Mouse (Mus musculus): Measurements from ENCODE around the gene Bri3. TPM values are rescaled to one million over a fixed set of nuclear protein-coding genes. Genes with fewer than 3 reads are reported as not detected.

The Bri3 gene
- total and polyA plus RNA-seq, 2 experiments = 24.9 to 74.6 TPM

GRCm38 (mm10) chr5:144379431-144379830 lies 135.2 kb downstream of the Bri3 start:
- H3K4me1 ChIP-seq (ENCODE audit: control insufficient read depth, insufficient read depth, low read length) = no peaks in the 10 kb centered on the region
- H3K36me3 ChIP-seq (ENCODE audit: control insufficient read depth, insufficient read depth, low read length) = no peaks in the 10 kb centered on the region
- no peaks in the 10 kb centered on the region for H3K27me3 ChIP-seq (ENCODE audit: control insufficient read depth, insufficient read depth, low read length)
- TF ChIP-seq CTCF (IDR thresholded peaks at IDR 0.05; ENCODE audit: low read depth, low read length) = no peak
- no peak for TF ChIP-seq POLR2A (IDR thresholded peaks at IDR 0.05; ENCODE audit: extremely low read depth, insufficient read depth, low read length)
- H3K79me2 ChIP-seq (ENCODE audit: control insufficient read depth, insufficient read depth, low read length) = no peaks in the 10 kb centered on the region
- H3K4me3 ChIP-seq (ENCODE audit: insufficient read depth, low read depth, low read length) = no peak overlapping the region
- H3K27ac ChIP-seq (replicated peaks; ENCODE audit: insufficient read depth, low read depth, low read length) = no peak overlapping the region
- no peak overlapping the region for H3K9ac ChIP-seq (ENCODE audit: low read depth, low read length)
- DNase-seq (ENCODE audit: extremely low read depth, low read depth, low spot score) = no peak
- WGBS = 94% methylated on average over 4 of the region's 4 CpGs

GRCm38 (mm10) chr5:144380689-144381088 lies 136.5 kb downstream of the Bri3 start:
- peak; percentile 83 for DNase-seq (ENCODE audit: extremely low read depth, low read depth, low spot score)
- TF ChIP-seq CTCF (IDR thresholded peaks at IDR 0.05; ENCODE audit: low read depth, low read length) (no peak), POLR2A (IDR thresholded peaks at IDR 0.05; ENCODE audit: extremely low read depth, insufficient read depth, low read length) (no peak)
- no peaks in the 10 kb centered on the region for H3K4me1 ChIP-seq (ENCODE audit: control insufficient read depth, insufficient read depth, low read length)
- no peak overlapping the region for H3K27ac ChIP-seq (replicated peaks; ENCODE audit: insufficient read depth, low read depth, low read length)
- no peak overlapping the region for H3K4me3 ChIP-seq (ENCODE audit: insufficient read depth, low read depth, low read length)
- no peaks in the 10 kb centered on the region for H3K27me3 ChIP-seq (ENCODE audit: control insufficient read depth, insufficient read depth, low read length)
- no peak overlapping the region for H3K9ac ChIP-seq (ENCODE audit: low read depth, low read length)
- no peaks in the 10 kb centered on the region for H3K36me3 ChIP-seq (ENCODE audit: control insufficient read depth, insufficient read depth, low read length)
- no peaks in the 10 kb centered on the region for H3K79me2 ChIP-seq (ENCODE audit: control insufficient read depth, insufficient read depth, low read length)
- WGBS = 56% methylated on average over 7 of the region's 7 CpGs

GRCm38 (mm10) chr5:144381782-144382181 lies 137.5 kb downstream of the Bri3 start:
- Histone ChIP-seq H3K79me2 (ENCODE audit: control insufficient read depth, insufficient read depth, low read length) (no peaks in the 10 kb centered on the region), H3K27ac (replicated peaks; ENCODE audit: insufficient read depth, low read depth, low read length) (no peak overlapping the region), H3K9ac (ENCODE audit: low read depth, low read length) (no peak overlapping the region), H3K4me3 (ENCODE audit: insufficient read depth, low read depth, low read length) (no peak overlapping the region), H3K36me3 (ENCODE audit: control insufficient read depth, insufficient read depth, low read length) (no peaks in the 10 kb centered on the region), H3K27me3 (ENCODE audit: control insufficient read depth, insufficient read depth, low read length) (no peaks in the 10 kb centered on the region), H3K4me1 (ENCODE audit: control insufficient read depth, insufficient read depth, low read length) (no peaks in the 10 kb centered on the region)
- WGBS = 81% methylated on average over 3 of the region's 3 CpGs
- DNase-seq (ENCODE audit: extremely low read depth, low read depth, low spot score) = peak; percentile 22
- TF ChIP-seq POLR2A (IDR thresholded peaks at IDR 0.05; ENCODE audit: extremely low read depth, insufficient read depth, low read length) (no peak), CTCF (IDR thresholded peaks at IDR 0.05; ENCODE audit: low read depth, low read length) (peak; percentile 22; the same call in 1 of the 2 replicates)

GRCm38 (mm10) chr5:144383936-144384335 lies 139.7 kb downstream of the Bri3 start:
- no peak for DNase-seq (ENCODE audit: extremely low read depth, low read depth, low spot score)
- TF ChIP-seq POLR2A (IDR thresholded peaks at IDR 0.05; ENCODE audit: extremely low read depth, insufficient read depth, low read length) (no peak), CTCF (IDR thresholded peaks at IDR 0.05; ENCODE audit: low read depth, low read length) (peak; percentile 59)
- Histone ChIP-seq H3K9ac (ENCODE audit: low read depth, low read length) (no peak overlapping the region), H3K79me2 (ENCODE audit: control insufficient read depth, insufficient read depth, low read length) (no peaks in the 10 kb centered on the region), H3K27me3 (ENCODE audit: control insufficient read depth, insufficient read depth, low read length) (no peaks in the 10 kb centered on the region), H3K27ac (replicated peaks; ENCODE audit: insufficient read depth, low read depth, low read length) (no peak overlapping the region), H3K4me3 (ENCODE audit: insufficient read depth, low read depth, low read length) (no peak overlapping the region), H3K36me3 (ENCODE audit: control insufficient read depth, insufficient read depth, low read length) (no peaks in the 10 kb centered on the region), H3K4me1 (ENCODE audit: control insufficient read depth, insufficient read depth, low read length) (no peaks in the 10 kb centered on the region)
- WGBS = 73% methylated on average over 3 of the region's 3 CpGs

GRCm38 (mm10) chr5:144387851-144388250 lies 143.6 kb downstream of the Bri3 start:
- 11% methylated on average over 6 of the region's 6 CpGs for WGBS
- peak; percentile 20 for DNase-seq (ENCODE audit: extremely low read depth, low read depth, low spot score)
- TF ChIP-seq CTCF (IDR thresholded peaks at IDR 0.05; ENCODE audit: low read depth, low read length) (peak; percentile 63), POLR2A (IDR thresholded peaks at IDR 0.05; ENCODE audit: extremely low read depth, insufficient read depth, low read length) (no peak)

GRCm38 (mm10) chr5:144394142-144394541 lies 149.9 kb downstream of the Bri3 start:
- H3K9ac ChIP-seq (ENCODE audit: low read depth, low read length) = no peak overlapping the region
- no peaks in the 10 kb centered on the region for H3K79me2 ChIP-seq (ENCODE audit: control insufficient read depth, insufficient read depth, low read length)
- H3K4me3 ChIP-seq (ENCODE audit: insufficient read depth, low read depth, low read length) = no peak overlapping the region
- no peaks in the 10 kb centered on the region for H3K4me1 ChIP-seq (ENCODE audit: control insufficient read depth, insufficient read depth, low read length)
- TF ChIP-seq POLR2A (IDR thresholded peaks at IDR 0.05; ENCODE audit: extremely low read depth, insufficient read depth, low read length) (no peak), CTCF (IDR thresholded peaks at IDR 0.05; ENCODE audit: low read depth, low read length) (no peak)
- no peak overlapping the region for H3K27ac ChIP-seq (replicated peaks; ENCODE audit: insufficient read depth, low read depth, low read length)
- H3K36me3 ChIP-seq (ENCODE audit: control insufficient read depth, insufficient read depth, low read length) = no peaks in the 10 kb centered on the region
- no peaks in the 10 kb centered on the region for H3K27me3 ChIP-seq (ENCODE audit: control insufficient read depth, insufficient read depth, low read length)
- 88% methylated on average over 2 of the region's 2 CpGs for WGBS
- DNase-seq (ENCODE audit: extremely low read depth, low read depth, low spot score) = no peak

More at GRCm38 (mm10) chr5:144387851-144388250, 143.6 kb downstream of the Bri3 start:
- H3K27ac ChIP-seq (replicated peaks; ENCODE audit: insufficient read depth, low read depth, low read length) = no peak overlapping the region
- H3K36me3 ChIP-seq (ENCODE audit: control insufficient read depth, insufficient read depth, low read length) = no peaks in the 10 kb centered on the region
- H3K79me2 ChIP-seq (ENCODE audit: control insufficient read depth, insufficient read depth, low read length) = no peaks in the 10 kb centered on the region
- no peak overlapping the region for H3K9ac ChIP-seq (ENCODE audit: low read depth, low read length)
- H3K4me1 ChIP-seq (ENCODE audit: control insufficient read depth, insufficient read depth, low read length) = no peaks in the 10 kb centered on the region
- H3K4me3 ChIP-seq (ENCODE audit: insufficient read depth, low read depth, low read length) = no peak overlapping the region
- H3K27me3 ChIP-seq (ENCODE audit: control insufficient read depth, insufficient read depth, low read length) = no peaks in the 10 kb centered on the region
